Mouse (Mus musculus): ENCODE results near the gene Arf6. TPM values are rescaled to one million over a fixed set of nuclear protein-coding genes. Genes with fewer than 3 reads are reported as not detected.
"Not testable (repeated sequence)": the region's sequence is repeated elsewhere in the genome, so short reads cannot be mapped to it uniquely, and the experiment has no call there.

Arf6 gene
- polyA plus RNA-seq (2015; fragmentation: Nextera tagmentation; extraction: Ambion mirVana): 49.5 and 54.9 TPM in 2 replicates

- Histone ChIP-seq H3K27me3 (replicated peaks) (no peaks in the 10 kb centered on the region), H3K4me3 (replicated peaks) (peak within 1 kb of the TSS; percentile 99), H3K27ac (peak within 1 kb of the TSS; percentile 98), H3K36me3 (no peaks in the 10 kb centered on the region), H3K4me1 (replicated peaks) (peaks cover 6% of the 10 kb centered on the region; the same call in 1 of the 2 replicates), H3K9ac (peak within 1 kb of the TSS; percentile 95), H3K4me2 (replicated peaks) (peak within 1 kb of the TSS; percentile 74), H3K9me3 (no peaks in the 10 kb centered on the region)
- WGBS: under 1% methylated on average over 110 of the region's 121 CpGs
- ATAC-seq: peak; percentile 94
Observed at GRCm38 (mm10) chr12:69371854-69372671, at the start of gene Arf6, which contains the start of gene Gm9887. Gene Arf6, plus strand, starts transcription at chr12:69372150. Gene Gm9887, minus strand, starts transcription at chr12:69372458.

DNA sequence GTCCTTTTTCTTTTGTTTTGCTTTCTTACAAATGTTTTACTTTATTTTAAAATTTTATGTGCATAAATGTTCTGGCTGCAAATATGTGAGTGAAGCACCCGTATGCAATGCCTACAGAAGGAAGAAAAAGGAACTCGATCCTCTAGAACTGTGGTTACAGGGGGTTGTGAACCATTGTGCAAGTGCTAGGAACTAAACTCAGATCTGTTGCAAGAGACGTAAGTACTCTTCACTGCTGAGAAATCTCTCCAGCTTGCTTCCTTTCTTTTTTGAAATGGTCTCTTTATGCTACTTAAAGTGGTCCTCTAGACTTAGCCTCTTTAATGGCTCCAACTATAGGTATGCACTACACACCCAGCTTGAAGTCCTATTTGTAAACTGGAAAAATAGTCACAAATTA lies 40.8 kb upstream of the Arf6 start:
- no peak overlapping the region for H3K4me3 ChIP-seq (replicated peaks)
- no peak overlapping the region for H3K27ac ChIP-seq
- H3K27me3 ChIP-seq (replicated peaks): no peaks in the 10 kb centered on the region
- no peaks in the 10 kb centered on the region for H3K4me1 ChIP-seq (replicated peaks)
- WGBS: 92% methylated on average over 3 of the region's 3 CpGs
- no peak for ATAC-seq
- H3K9me3 ChIP-seq: no peaks in the 10 kb centered on the region
- no peak overlapping the region for H3K4me2 ChIP-seq (replicated peaks)
- peaks cover 5% of the 10 kb centered on the region for H3K36me3 ChIP-seq
- H3K9ac ChIP-seq: no peak overlapping the region

DNA sequence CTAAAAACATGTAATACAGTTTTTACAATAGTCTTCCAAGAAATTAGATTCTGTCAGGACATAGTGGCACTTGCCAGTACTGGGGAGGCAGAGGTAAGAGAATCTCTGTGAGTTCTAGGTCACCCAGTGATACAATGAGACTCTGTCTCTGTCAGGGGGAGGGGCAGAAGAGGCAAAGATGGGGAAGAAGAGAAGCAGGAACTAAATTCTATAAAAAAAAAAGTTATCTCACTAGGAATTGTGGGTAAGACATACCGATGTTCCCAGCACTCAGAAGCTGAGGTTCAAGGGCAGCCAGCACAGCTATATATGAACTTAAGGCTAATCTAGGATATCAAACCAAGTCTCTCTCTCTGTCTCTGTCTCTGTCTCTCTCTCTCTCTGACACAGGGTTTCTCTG lies 39.8 kb upstream of the Arf6 start:
- H3K9me3 ChIP-seq: no peaks in the 10 kb centered on the region
- H3K27me3 ChIP-seq (replicated peaks): no peaks in the 10 kb centered on the region
- no peak overlapping the region for H3K27ac ChIP-seq
- no peak overlapping the region for H3K9ac ChIP-seq
- 77% methylated on average over 1 of the region's 1 CpGs for WGBS
- H3K4me2 ChIP-seq (replicated peaks): no peak overlapping the region
- H3K4me3 ChIP-seq (replicated peaks): no peak overlapping the region
- peaks cover 8% of the 10 kb centered on the region for H3K36me3 ChIP-seq
- no peak for ATAC-seq
- H3K4me1 ChIP-seq (replicated peaks): no peaks in the 10 kb centered on the region

GRCm38 (mm10) chr12:69333547-69333946 lies 38.4 kb upstream of the Arf6 start:
- Histone ChIP-seq H3K9me3 (no peaks in the 10 kb centered on the region), H3K4me1 (replicated peaks) (no peaks in the 10 kb centered on the region), H3K36me3 (peaks cover 8% of the 10 kb centered on the region), H3K27me3 (replicated peaks) (no peaks in the 10 kb centered on the region), H3K27ac (no peak overlapping the region), H3K9ac (no peak overlapping the region), H3K4me2 (replicated peaks) (no peak overlapping the region), H3K4me3 (replicated peaks) (no peak overlapping the region)
- no peak for ATAC-seq
- WGBS: 92% methylated on average over 2 of the region's 2 CpGs

DNA sequence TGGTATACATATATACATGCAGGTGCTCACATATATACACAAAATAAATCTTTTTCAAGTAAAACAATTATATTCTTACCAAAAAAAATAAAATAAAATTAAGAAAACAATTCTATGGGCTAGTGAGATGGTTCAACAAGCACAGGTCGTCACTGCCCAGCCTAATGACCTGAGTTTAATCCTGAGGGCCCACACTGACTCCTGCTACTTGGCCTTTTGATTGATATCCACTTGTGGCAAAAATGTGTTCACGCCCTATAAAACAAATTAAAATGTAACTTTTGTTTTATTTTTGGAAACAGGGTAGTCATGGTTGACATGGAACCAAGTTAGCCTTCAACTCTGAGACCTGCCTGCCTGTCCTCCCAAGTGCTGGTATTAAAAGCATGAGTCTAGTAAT lies 22.0 kb upstream of the Arf6 start:
- no peaks in the 10 kb centered on the region for H3K9me3 ChIP-seq
- H3K27me3 ChIP-seq (replicated peaks): no peaks in the 10 kb centered on the region
- H3K9ac ChIP-seq: no peak overlapping the region
- ATAC-seq: no peak
- H3K27ac ChIP-seq: no peak overlapping the region
- WGBS: 92% methylated on average over 2 of the region's 2 CpGs
- H3K4me2 ChIP-seq (replicated peaks): no peak overlapping the region
- H3K4me3 ChIP-seq (replicated peaks): no peak overlapping the region
- peaks cover 16% of the 10 kb centered on the region for H3K36me3 ChIP-seq
- H3K4me1 ChIP-seq (replicated peaks): no peaks in the 10 kb centered on the region

GRCm38 (mm10) chr12:69351685-69352084 lies 20.3 kb upstream of the Arf6 start:
- Histone ChIP-seq H3K36me3 (peaks cover 16% of the 10 kb centered on the region), H3K9me3 (no peaks in the 10 kb centered on the region), H3K4me3 (replicated peaks) (no peak overlapping the region), H3K27ac (no peak overlapping the region), H3K4me1 (replicated peaks) (no peaks in the 10 kb centered on the region), H3K4me2 (replicated peaks) (no peak overlapping the region), H3K9ac (no peak overlapping the region), H3K27me3 (replicated peaks) (no peaks in the 10 kb centered on the region)
- no peak for ATAC-seq
- WGBS: 67% methylated on average over 1 of the region's 1 CpGs

GRCm38 (mm10) chr12:69356546-69357299 lies 15.2 kb upstream of the Arf6 start, which contains the start of gene Nemf:
Gene Nemf, minus strand, starts transcription at chr12:69357165.
- peaks cover 7% of the 10 kb centered on the region; the same call in 1 of the 2 replicates for H3K36me3 ChIP-seq
- peak; percentile 62 for ATAC-seq
- peak within 1 kb of the TSS; percentile 65 for H3K4me2 ChIP-seq (replicated peaks)
- no peaks in the 10 kb centered on the region for H3K27me3 ChIP-seq (replicated peaks)
- under 1% methylated on average over 49 of the region's 50 CpGs for WGBS
- peak within 1 kb of the TSS; percentile 85 for H3K9ac ChIP-seq
- H3K4me1 ChIP-seq (replicated peaks): no peaks in the 10 kb centered on the region
- peak within 1 kb of the TSS; percentile 75 for H3K27ac ChIP-seq
- H3K4me3 ChIP-seq (replicated peaks): peak within 1 kb of the TSS; percentile 75
- no peaks in the 10 kb centered on the region for H3K9me3 ChIP-seq

GRCm38 (mm10) chr12:69357300-69357646 lies 14.7 kb upstream of the Arf6 start:
- Histone ChIP-seq H3K27me3 (replicated peaks) (no peaks in the 10 kb centered on the region), H3K36me3 (0 out of 2 replicates have a peak, but pooled peaks cover 3% of the 10 kb centered on the region), H3K9me3 (no peaks in the 10 kb centered on the region), H3K4me3 (replicated peaks) (peak overlapping the region; percentile 75), H3K4me2 (replicated peaks) (peak overlapping the region; percentile 65), H3K9ac (peak overlapping the region; percentile 85), H3K27ac (no peak overlapping the region), H3K4me1 (replicated peaks) (no peaks in the 10 kb centered on the region)
- WGBS: 6% methylated on average over 13 of the region's 13 CpGs
- no peak for ATAC-seq

GRCm38 (mm10) chr12:69360655-69360996 lies 11.3 kb upstream of the Arf6 start:
- no peak for ATAC-seq
- H3K9me3 ChIP-seq: no peaks in the 10 kb centered on the region
- H3K4me3 ChIP-seq (replicated peaks): no peak overlapping the region
- no peaks in the 10 kb centered on the region for H3K27me3 ChIP-seq (replicated peaks)
- H3K36me3 ChIP-seq: no peaks in the 10 kb centered on the region
- H3K9ac ChIP-seq: no peak overlapping the region
- H3K4me2 ChIP-seq (replicated peaks): no peak overlapping the region
- 16% methylated on average over 5 of the region's 5 CpGs for WGBS
- H3K27ac ChIP-seq: no peak overlapping the region
- 0 out of 2 replicates have a peak, but pooled peaks cover 2% of the 10 kb centered on the region for H3K4me1 ChIP-seq (replicated peaks)

DNA sequence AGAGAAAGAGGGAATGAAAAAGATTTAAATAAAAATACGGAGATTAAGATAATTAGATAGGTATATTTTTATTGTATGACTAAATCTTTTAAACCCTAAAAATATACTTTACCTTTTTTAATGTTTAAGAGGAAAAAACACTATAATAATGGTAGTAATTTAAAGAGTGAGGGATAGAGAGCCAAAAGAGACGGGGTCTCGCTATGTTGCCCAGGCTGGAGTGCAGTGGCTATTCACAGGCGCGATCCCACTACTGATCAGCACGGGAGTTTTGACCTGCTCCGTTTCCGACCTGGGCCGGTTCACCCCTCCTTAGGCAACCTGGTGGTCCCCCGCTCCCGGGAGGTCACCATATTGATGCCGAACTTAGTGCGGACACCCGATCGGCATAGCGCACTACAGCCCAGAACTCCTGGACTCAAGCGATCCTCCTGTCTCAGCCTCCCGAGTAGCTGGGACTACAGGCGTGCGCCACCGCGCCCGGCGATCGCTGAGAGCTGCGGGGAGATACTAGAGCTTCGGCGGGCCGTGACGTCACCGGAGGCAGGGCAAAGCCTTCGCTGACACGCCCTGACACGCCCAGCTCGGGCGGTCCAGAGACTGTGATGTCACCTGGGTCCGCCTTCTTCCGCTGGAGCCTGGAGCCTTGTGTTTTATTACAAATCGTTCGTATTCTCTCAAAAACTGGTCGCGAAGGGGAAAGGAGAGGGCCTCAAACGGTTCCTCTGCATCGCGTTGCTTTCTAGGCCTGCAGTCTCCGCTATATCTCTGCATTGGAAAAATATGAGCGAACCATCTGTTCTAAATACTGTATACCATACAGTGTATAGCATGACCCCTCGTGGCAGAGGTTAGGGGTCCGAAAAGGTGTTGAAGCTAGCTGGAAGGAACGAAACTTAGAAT lies 10.7 kb upstream of the Arf6 start:
- H3K9me3 ChIP-seq; H3K27me3 ChIP-seq (replicated peaks); H3K36me3 ChIP-seq; H3K4me1 ChIP-seq (replicated peaks): not testable (repeated sequence)
- Histone ChIP-seq H3K9ac (peak overlapping the region; percentile 58), H3K4me3 (replicated peaks) (peak overlapping the region; percentile 42), H3K4me2 (replicated peaks) (peak overlapping the region; percentile 67), H3K27ac (peak overlapping the region; percentile 93)
- WGBS: under 1% methylated on average over 41 of the region's 50 CpGs
- peak; percentile 96 for ATAC-seq

DNA sequence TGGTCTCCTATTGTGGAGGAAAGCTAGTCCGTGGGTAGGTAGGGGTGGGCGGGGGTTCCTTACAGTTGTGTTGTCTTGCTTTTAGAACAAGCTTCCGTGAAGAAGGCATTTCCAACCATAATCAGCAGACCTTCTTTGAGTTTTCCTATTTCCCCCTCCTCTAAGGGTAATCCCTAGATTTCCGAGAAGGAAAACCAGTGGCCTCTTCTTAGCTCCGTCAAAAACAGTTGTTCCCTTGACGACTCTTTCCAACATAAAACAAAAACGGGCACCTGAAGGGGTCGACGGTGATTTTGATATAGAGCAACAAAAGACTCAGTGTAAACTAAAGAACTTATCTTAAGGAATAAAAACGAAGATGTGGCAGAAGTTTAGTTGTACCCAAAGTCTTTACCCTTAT lies 10.0 kb upstream of the Arf6 start:
- WGBS: 3% methylated on average over 10 of the region's 10 CpGs
- Histone ChIP-seq H3K4me2 (replicated peaks) (peak overlapping the region; percentile 67), H3K4me1 (replicated peaks) (0 out of 2 replicates have a peak, but pooled peaks cover 2% of the 10 kb centered on the region), H3K9ac (peak overlapping the region; percentile 58), H3K36me3 (no peaks in the 10 kb centered on the region), H3K9me3 (no peaks in the 10 kb centered on the region), H3K4me3 (replicated peaks) (peak overlapping the region; percentile 42), H3K27ac (peak overlapping the region; percentile 93), H3K27me3 (replicated peaks) (no peaks in the 10 kb centered on the region)
- no peak for ATAC-seq

Measured in intestine, embryonic 15.5 days (tissue).